Comparison of ENCODE assay signal across 8 mouse cellular contexts in the genomic region with DNA sequence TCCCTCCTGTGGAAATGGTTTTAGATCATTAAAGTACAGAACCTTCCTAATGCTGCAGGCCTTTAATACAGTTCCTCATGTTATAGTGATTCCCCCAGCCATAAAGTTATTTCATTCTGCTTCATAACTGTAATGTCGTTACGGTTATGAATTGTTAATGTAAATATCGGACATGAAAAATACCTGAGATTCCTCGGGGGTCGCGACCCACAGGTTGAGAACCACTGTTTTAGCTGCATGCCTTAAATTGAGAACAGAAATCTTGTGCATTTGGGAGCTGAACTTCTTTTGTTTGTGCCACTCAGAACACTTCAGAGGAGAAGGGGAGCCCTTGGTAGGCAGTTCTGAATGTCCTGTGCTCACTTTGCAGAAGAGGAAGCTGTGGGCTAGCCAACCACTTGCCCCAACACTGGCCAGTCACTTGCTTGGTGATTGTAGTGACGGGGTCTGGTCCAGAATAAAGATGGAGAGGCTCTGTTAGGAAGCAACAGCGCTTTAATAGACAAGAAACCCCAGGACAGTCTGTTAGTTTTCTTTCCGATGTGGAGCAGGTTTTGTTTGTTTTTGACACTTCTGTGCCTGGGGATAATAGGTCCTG. TPM values are rescaled to one million over a fixed set of nuclear protein-coding genes. Genes with fewer than 3 reads are reported as not detected.
A peak's percentile ranks its signal among the peaks of the same experiment; 100 is the strongest.
DNase-seq lines count a peak whose midpoint lies in the region; ATAC-seq and TF ChIP-seq lines count a peak whose summit lies in the region.

No protein-coding gene starts in this region.

- H3K4me3 ChIP-seq in lung, embryonic 14.5 days (ENCODE audit: low read depth, low read length) = peak overlapping the region; percentile 57
- H3K4me3 ChIP-seq in embryonic fibroblast, embryonic 13.5 days (ENCODE audit: insufficient read depth, low read length) = peak overlapping the region; percentile 55
- H3K4me3 ChIP-seq in kidney, embryonic 16.5 days (ENCODE audit: low read length) = peak overlapping the region; percentile 67

- no peaks in the 10 kb centered on the region for H3K9me3 ChIP-seq in lung, embryonic 14.5 days (ENCODE audit: low read depth, low read length)
- H3K9me3 ChIP-seq in kidney, embryonic 16.5 days (ENCODE audit: low read length) = no peaks in the 10 kb centered on the region

- peaks cover 5% of the 10 kb centered on the region; the same call in 1 of the 2 replicates for H3K4me1 ChIP-seq in lung, embryonic 14.5 days (ENCODE audit: insufficient read depth)
- peaks cover 11% of the 10 kb centered on the region; the same call in 1 of the 2 replicates for H3K4me1 ChIP-seq in embryonic fibroblast, embryonic 13.5 days (ENCODE audit: control insufficient read depth, insufficient read depth, low read length)
- peaks cover 32% of the 10 kb centered on the region for H3K4me1 ChIP-seq in kidney, embryonic 16.5 days (ENCODE audit: insufficient read depth, low read length)

- H3K4me2 ChIP-seq in lung, embryonic 14.5 days = peak overlapping the region; percentile 75
- peak overlapping the region; percentile 79 for H3K4me2 ChIP-seq in kidney, embryonic 16.5 days (replicated peaks; ENCODE audit: low read depth, low read length)

- ATAC-seq in lung, embryonic 14.5 days (ENCODE audit: insufficient read depth) = no peak
- ATAC-seq in kidney, embryonic 16.5 days (ENCODE audit: low FRiP score, low TSS enrichment) = no peak
- ATAC-seq in erythroid progenitor cell, adult 5-6 weeks (replicated peaks; ENCODE audit: low FRiP score, poor library complexity, severe bottlenecking) = no peak
- no peak for ATAC-seq in frontal cortex, adult (ENCODE audit: low TSS enrichment)

- H3K9ac ChIP-seq in lung, embryonic 14.5 days = peak overlapping the region; percentile 69
- H3K9ac ChIP-seq in kidney, embryonic 16.5 days (replicated peaks; ENCODE audit: low read length) = peak overlapping the region; percentile 82

- no peak for TF ChIP-seq POLR2A in embryonic fibroblast, embryonic 13.5 days (IDR thresholded peaks at IDR 0.05; ENCODE audit: low read depth, low read length)

- peak overlapping the region; percentile 92 for H3K27ac ChIP-seq in lung, embryonic 14.5 days (ENCODE audit: low read depth)
- peak overlapping the region; percentile 91 for H3K27ac ChIP-seq in embryonic fibroblast, embryonic 13.5 days (ENCODE audit: insufficient read depth, low read length)
- H3K27ac ChIP-seq in kidney, embryonic 16.5 days (ENCODE audit: low read length) = peak overlapping the region; percentile 97

- TF ChIP-seq CTCF in lung, embryonic 14.5 days (IDR thresholded peaks at IDR 0.05; ENCODE audit: low read depth) = 0 out of 2 replicates have a peak, but pooled peaks have one; percentile 5
- TF ChIP-seq CTCF in embryonic fibroblast, embryonic 13.5 days (IDR thresholded peaks at IDR 0.05; ENCODE audit: borderline replicate concordance, insufficient read depth, low read length) = no peak

- 27% methylated on average over 9 of the region's 9 CpGs for WGBS in lung, embryonic 14.5 days
- 51% methylated on average over 9 of the region's 9 CpGs for WGBS in kidney, embryonic 16.5 days

- no peak for DNase-seq in lung, embryonic 14.5 days
- no peak for DNase-seq in lung, postnatal 4 days
- DNase-seq in neural tube, embryonic 10.5 days (ENCODE audit: extremely low spot score, low spot score) = peak; percentile 18
- DNase-seq in frontal cortex, postnatal 25 days (ENCODE audit: low spot score in 2 of 2) = no peak

- H3K36me3 ChIP-seq in lung, embryonic 14.5 days (ENCODE audit: insufficient read depth) = peaks cover 17% of the 10 kb centered on the region
- peaks cover 14% of the 10 kb centered on the region for H3K36me3 ChIP-seq in kidney, embryonic 16.5 days (ENCODE audit: insufficient read depth, low read length)

- H3K27me3 ChIP-seq in lung, embryonic 14.5 days (ENCODE audit: insufficient read depth, low read length) = no peaks in the 10 kb centered on the region
- H3K27me3 ChIP-seq in kidney, embryonic 16.5 days (ENCODE audit: insufficient read depth, low read length) = no peaks in the 10 kb centered on the region

RNA-seq across cellular contexts. Expression of gene Dzip1l, which starts 1.3 kb away (rescaled TPM):
- polyA plus RNA-seq in lung, embryonic 14.5 days (2014; fragmentation: Nextera tagmentation; extraction: Ambion mirVana) = 26.1 and 33.1 TPM in 2 replicates
- 26.5 and 29.9 TPM in 2 replicates for polyA plus RNA-seq in embryonic fibroblast, embryonic 13.5 days (2011; ENCODE audit: insufficient read length, low read depth, missing spikeins)
- polyA plus RNA-seq in kidney, embryonic 16.5 days (2015; fragmentation: Nextera tagmentation; extraction: Ambion mirVana) = 27.4 and 27.6 TPM in 2 replicates
- not detected in 2 replicates for total RNA-seq in erythroid progenitor cell, adult 5-6 weeks (2015; ENCODE audit: low replicate concordance)
- total RNA-seq in erythroid progenitor cell, adult 5-6 weeks (2017; ENCODE audit: low replicate concordance) = not detected in 2 replicates

RNA-seq across cellular contexts. Expression of gene A4gnt, which starts 18.3 kb away (rescaled TPM):
- polyA plus RNA-seq in lung, embryonic 14.5 days (2014; fragmentation: Nextera tagmentation; extraction: Ambion mirVana) = not detected in 2 replicates
- not detected in 2 replicates for polyA plus RNA-seq in embryonic fibroblast, embryonic 13.5 days (2011; ENCODE audit: insufficient read length, low read depth, missing spikeins)
- polyA plus RNA-seq in kidney, embryonic 16.5 days (2015; fragmentation: Nextera tagmentation; extraction: Ambion mirVana) = 0.68 and 0.94 TPM in 2 replicates
- not detected in 2 replicates for total RNA-seq in erythroid progenitor cell, adult 5-6 weeks (2015; ENCODE audit: low replicate concordance)
- not detected in 2 replicates for total RNA-seq in erythroid progenitor cell, adult 5-6 weeks (2017; ENCODE audit: low replicate concordance)

RNA-seq across cellular contexts. Expression of gene Dbr1, which starts 55.0 kb away (rescaled TPM):
- 32.1 and 33.9 TPM in 2 replicates for polyA plus RNA-seq in lung, embryonic 14.5 days (2014; fragmentation: Nextera tagmentation; extraction: Ambion mirVana)
- 17.3 and 18.3 TPM in 2 replicates for polyA plus RNA-seq in embryonic fibroblast, embryonic 13.5 days (2011; ENCODE audit: insufficient read length, low read depth, missing spikeins)
- 33.0 and 33.9 TPM in 2 replicates for polyA plus RNA-seq in kidney, embryonic 16.5 days (2015; fragmentation: Nextera tagmentation; extraction: Ambion mirVana)
- total RNA-seq in erythroid progenitor cell, adult 5-6 weeks (2015; ENCODE audit: low replicate concordance) = 7.5 and 11.5 TPM in 2 replicates
- 12.3 and 32.3 TPM in 2 replicates for total RNA-seq in erythroid progenitor cell, adult 5-6 weeks (2017; ENCODE audit: low replicate concordance)
